Mouse (Mus musculus) left cerebral cortex, adult 9 months (tissue): ENCODE results near the gene Npcd.
"Not testable (repeated sequence)": the region's sequence is repeated elsewhere in the genome, so short reads cannot be mapped to it uniquely, and the experiment has no call there.

ENCODE experiments used
- DNase-seq, 2 experiments: peaks; one replicate each; pipeline ENCODE4 v3.0.0; 2022; ENCODE audit warnings: low spot score in 2 of 2

Npcd gene

GRCm38 (mm10) chr15:79830388-79830787 lies 3.6 kb downstream of the Npcd start:
- peak in 1 of 2 experiments; percentile 87 for DNase-seq

- DNase-seq: no peak
Observed at GRCm38 (mm10) chr15:79829431-79829830, 4.6 kb downstream of the Npcd start.

GRCm38 (mm10) chr15:79828366-79829035 lies 5.5 kb downstream of the Npcd start:
- DNase-seq: no peak

- DNase-seq: no peak
Observed at GRCm38 (mm10) chr15:79827778-79828210, 6.2 kb downstream of the Npcd start.

GRCm38 (mm10) chr15:79827061-79827777 lies 6.8 kb downstream of the Npcd start:
- DNase-seq: no peak

- DNase-seq: no peak
Observed at GRCm38 (mm10) chr15:79826221-79826935, 7.7 kb downstream of the Npcd start.

- DNase-seq: peak in 1 of 2 experiments; percentile 43
Observed at GRCm38 (mm10) chr15:79825146-79825825, 8.8 kb downstream of the Npcd start.

GRCm38 (mm10) chr15:79823588-79824280 lies 10.3 kb downstream of the Npcd start:
- no peak for DNase-seq

GRCm38 (mm10) chr15:79822265-79823199 lies 11.5 kb downstream of the Npcd start:
- no peak for DNase-seq

- DNase-seq: no peak
Observed at GRCm38 (mm10) chr15:79818325-79818724, 15.7 kb downstream of the Npcd start.

- DNase-seq: no peak
Observed at GRCm38 (mm10) chr15:79813666-79814258, 20.3 kb downstream of the Npcd start.

GRCm38 (mm10) chr15:79812840-79813239 lies 21.2 kb downstream of the Npcd start:
- DNase-seq: not testable (repeated sequence)

GRCm38 (mm10) chr15:79810997-79811396 lies 23.0 kb downstream of the Npcd start:
- no peak for DNase-seq

- no peak for DNase-seq
Observed at GRCm38 (mm10) chr15:79810061-79810460, 24.0 kb downstream of the Npcd start.

- DNase-seq: no peak
Observed at GRCm38 (mm10) chr15:79808658-79809057, 25.4 kb downstream of the Npcd start.

- peak in 1 of 2 experiments; percentile 53 for DNase-seq
Observed at GRCm38 (mm10) chr15:79808114-79808513, 25.9 kb downstream of the Npcd start.

GRCm38 (mm10) chr15:79807050-79807449 lies 27.0 kb downstream of the Npcd start:
- DNase-seq: no peak

GRCm38 (mm10) chr15:79805246-79805645 lies 28.8 kb downstream of the Npcd start:
- no peak for DNase-seq

GRCm38 (mm10) chr15:79804352-79805071 lies 29.5 kb downstream of the Npcd start, which contains the start of gene Nptxr:
Gene Nptxr (minus strand): TSS chr15:79804766.
- DNase-seq: peak in 1 of 2 experiments; percentile 71
